Mouse (Mus musculus) brain, embryonic 14.5 days (tissue): ENCODE measurements at regions not wholly inside any gene's neighbourhood (a gene's known extent, or its start where the extent isn't known, plus 50 kb on each side); places are given as distances from the start of the nearest gene placed in this dataset.

ENCODE experiments used
- CTCF ChIP-seq: fragments of 200-500 bp; IDR thresholded peaks from 2 replicates; pipeline ENCODE4 v1.5.1; 2012; ENCODE audit warnings: inconsistent platforms, mild to moderate bottlenecking, moderate library complexity, borderline replicate concordance; ENCODE audit not compliant: insufficient read depth, insufficient read length; ENCODE audit errors: extremely low read depth
- POLR2A ChIP-seq: fragments of 200-500 bp; IDR thresholded peaks from 2 replicates; pipeline ENCODE4 v1.6.1; 2012; ENCODE audit warnings: mild to moderate bottlenecking, inconsistent platforms, borderline replicate concordance; ENCODE audit not compliant: poor library complexity, insufficient read depth, insufficient read length, severe bottlenecking; ENCODE audit errors: extremely low read depth

GRCm38 (mm10) chr17:67514387-67515241 is 117.9 kb downstream of the Lrrc30 start:
- TF ChIP-seq CTCF (no peak), POLR2A (no peak)
